Mouse (Mus musculus): ENCODE data around the gene Krtap9-3.
"Not testable (repeated sequence)": the region's sequence is repeated elsewhere in the genome, so short reads cannot be mapped to it uniquely, and the experiment has no call there.

Krtap9-3 gene

GRCm38 (mm10) chr11:99597742-99598141, at the start of gene Krtap9-3:
Krtap9-3 (minus strand) TSS chr11:99598105.
- not testable (repeated sequence) for DNase-seq

GRCm38 (mm10) chr11:99646444-99646843, 48.5 kb upstream of the Krtap9-3 start:
- no peak for DNase-seq

- no peak for DNase-seq
Measured at GRCm38 (mm10) chr11:99644351-99644750, 46.4 kb upstream of the Krtap9-3 start.

GRCm38 (mm10) chr11:99643635-99644139, 45.8 kb upstream of the Krtap9-3 start, which contains the start of gene Krtap4-7:
Krtap4-7 (minus strand) TSS chr11:99644089.
- not testable (repeated sequence) for DNase-seq

- DNase-seq = no peak
Measured at GRCm38 (mm10) chr11:99640926-99641325, 43.0 kb upstream of the Krtap9-3 start.

GRCm38 (mm10) chr11:99637086-99637485, 39.2 kb upstream of the Krtap9-3 start:
- DNase-seq = no peak

GRCm38 (mm10) chr11:99634653-99635134, 36.8 kb upstream of the Krtap9-3 start, which contains the start of gene Krtap4-2:
Krtap4-2 (minus strand) TSS chr11:99635084.
- DNase-seq = no peak

GRCm38 (mm10) chr11:99633293-99633692, 35.4 kb upstream of the Krtap9-3 start:
- no peak for DNase-seq

- DNase-seq = no peak
Measured at GRCm38 (mm10) chr11:99630890-99631289, 33.0 kb upstream of the Krtap9-3 start.

- DNase-seq = no peak
Measured at GRCm38 (mm10) chr11:99628138-99628537, 30.2 kb upstream of the Krtap9-3 start, which contains the start of gene Krtap4-1. Krtap4-1 (minus strand) TSS chr11:99628238.

GRCm38 (mm10) chr11:99620335-99620734, 22.4 kb upstream of the Krtap9-3 start, which contains the start of gene Gm11562:
Gm11562 (minus strand) TSS chr11:99620435.
- no peak for DNase-seq

- no peak for DNase-seq
Measured at GRCm38 (mm10) chr11:99614796-99615363, 17.0 kb upstream of the Krtap9-3 start, which contains the start of gene Krtap2-4. Krtap2-4 (minus strand) TSS chr11:99614846.

GRCm38 (mm10) chr11:99610089-99610488, 12.2 kb upstream of the Krtap9-3 start, which contains the start of gene Gm11937:
Gm11937 (minus strand) TSS chr11:99610189.
- DNase-seq = not testable (repeated sequence)

- no peak for DNase-seq
Measured at GRCm38 (mm10) chr11:99609126-99609525, 11.2 kb upstream of the Krtap9-3 start.

- DNase-seq = not testable (repeated sequence)
Measured at GRCm38 (mm10) chr11:99603208-99603607, 5.3 kb upstream of the Krtap9-3 start, which contains the start of gene Gm11938. Gm11938 (minus strand) TSS chr11:99603308.

GRCm38 (mm10) chr11:99590981-99591380, 6.9 kb downstream of the Krtap9-3 start, which contains the start of gene Krtap1-3:
Krtap1-3 (minus strand) TSS chr11:99591339.
- no peak for DNase-seq

- no peak for DNase-seq
Measured at GRCm38 (mm10) chr11:99585096-99585495, 12.8 kb downstream of the Krtap9-3 start.

- no peak for DNase-seq
Measured at GRCm38 (mm10) chr11:99583245-99583704, 14.6 kb downstream of the Krtap9-3 start, which contains the start of gene Krtap1-4. Krtap1-4 (minus strand) TSS chr11:99583654.

- DNase-seq = no peak
Measured at GRCm38 (mm10) chr11:99581564-99581963, 16.3 kb downstream of the Krtap9-3 start.

- DNase-seq = no peak
Measured at GRCm38 (mm10) chr11:99581051-99581450, 16.9 kb downstream of the Krtap9-3 start.

- no peak for DNase-seq
Measured at GRCm38 (mm10) chr11:99580636-99581035, 17.3 kb downstream of the Krtap9-3 start, which contains the start of gene Krtap1-5. Krtap1-5 (minus strand) TSS chr11:99581016.

- peak; percentile 60 to 67 for DNase-seq
Measured at GRCm38 (mm10) chr11:99574106-99574505, 23.8 kb downstream of the Krtap9-3 start.

- no peak for DNase-seq
Measured at GRCm38 (mm10) chr11:99573164-99573563, 24.7 kb downstream of the Krtap9-3 start.

- no peak for DNase-seq
Measured at GRCm38 (mm10) chr11:99566530-99566929, 31.4 kb downstream of the Krtap9-3 start, which contains the start of gene Krtap3-1. Krtap3-1 (minus strand) TSS chr11:99566630.
